Mouse (Mus musculus) fibroblast of lung, adult 2 months (primary cell): ENCODE data around the gene Gm5142.

Experiments
- DNase-seq: peaks from one replicate; pipeline ENCODE4 v3.0.0-alpha.2; 2011; ENCODE audit warnings: low read depth

The Gm5142 gene

DNA sequence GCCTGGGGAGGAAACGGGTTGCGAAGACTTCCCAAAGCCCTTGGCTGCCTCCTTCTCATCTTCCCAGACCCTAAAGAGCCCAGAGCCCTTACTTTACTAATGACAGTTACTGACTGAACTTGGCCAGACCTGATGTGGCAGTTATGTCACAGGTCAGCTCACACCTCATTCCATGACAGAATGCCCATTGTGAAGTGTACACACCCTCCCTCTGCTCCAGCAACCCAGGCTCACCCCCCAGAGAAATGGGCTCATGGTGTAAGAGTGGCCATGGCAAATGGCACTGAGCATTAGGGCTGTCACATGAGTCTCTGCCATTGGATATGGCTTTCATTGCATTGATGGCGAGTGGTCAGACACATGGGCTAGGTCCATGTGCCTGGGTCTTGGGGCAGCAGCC is at the start of gene Gm5142:
Gm5142 (minus strand) TSS at position 101 of the 400 bp plus-strand sequence.
- DNase-seq = no peak

DNA sequence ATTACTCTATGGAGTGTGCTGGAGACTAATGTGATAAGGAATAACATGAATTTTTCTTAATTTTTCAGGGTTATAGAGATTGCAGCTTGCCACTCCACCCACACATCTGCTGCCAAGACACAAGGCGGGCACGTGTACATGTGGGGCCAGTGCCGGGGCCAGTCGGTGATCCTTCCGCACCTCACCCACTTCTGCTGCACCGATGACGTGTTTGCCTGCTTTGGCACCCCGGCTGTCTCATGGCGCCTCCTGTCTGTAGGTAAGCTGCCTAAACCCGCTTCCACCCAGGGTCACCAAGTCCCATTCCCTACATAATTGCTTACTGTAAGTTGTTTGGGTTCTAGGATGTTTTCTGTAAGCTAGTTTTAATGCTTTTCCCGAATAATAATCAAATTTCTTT is 47.7 kb upstream of the Gm5142 start:
- no peak for DNase-seq

DNA sequence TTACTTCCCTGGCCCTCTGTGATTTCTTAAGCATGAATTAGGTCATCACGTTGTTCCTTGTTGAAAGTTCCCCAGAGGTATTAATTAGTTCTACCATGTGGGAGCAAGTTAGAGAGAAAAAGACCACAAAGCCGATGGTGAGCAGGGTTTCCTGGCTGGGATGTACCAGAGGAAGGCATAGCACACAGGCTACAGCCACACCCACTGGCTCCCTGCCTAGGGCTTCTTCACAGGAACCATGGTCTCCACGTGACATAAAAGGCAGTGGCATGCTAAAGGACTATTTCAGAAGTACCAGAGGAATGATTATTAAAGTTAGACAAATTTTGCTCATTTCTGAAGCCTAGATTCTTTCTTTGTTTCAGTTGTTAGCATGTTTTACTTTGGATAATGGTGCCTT is 40.7 kb upstream of the Gm5142 start:
- no peak for DNase-seq

DNA sequence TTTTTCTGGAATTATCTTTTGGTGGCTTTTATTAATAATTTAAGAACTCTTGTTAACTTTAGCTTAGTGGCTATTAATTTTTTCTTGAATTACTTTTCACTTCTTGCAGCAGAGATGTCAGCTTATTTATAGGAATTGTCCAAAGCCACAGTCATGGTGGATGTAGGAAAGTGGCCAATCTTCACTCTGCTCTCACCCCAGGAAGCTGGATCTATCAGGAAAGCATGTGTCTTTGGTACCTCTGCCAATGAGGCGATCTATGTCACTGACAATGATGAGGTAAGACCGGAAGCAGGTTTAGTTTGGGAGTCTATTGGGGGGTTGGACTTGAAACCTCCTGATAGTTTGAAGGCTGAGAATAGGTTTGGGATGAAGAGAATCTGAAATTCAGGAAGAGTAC is 31.3 kb upstream of the Gm5142 start:
- DNase-seq = no peak

DNA sequence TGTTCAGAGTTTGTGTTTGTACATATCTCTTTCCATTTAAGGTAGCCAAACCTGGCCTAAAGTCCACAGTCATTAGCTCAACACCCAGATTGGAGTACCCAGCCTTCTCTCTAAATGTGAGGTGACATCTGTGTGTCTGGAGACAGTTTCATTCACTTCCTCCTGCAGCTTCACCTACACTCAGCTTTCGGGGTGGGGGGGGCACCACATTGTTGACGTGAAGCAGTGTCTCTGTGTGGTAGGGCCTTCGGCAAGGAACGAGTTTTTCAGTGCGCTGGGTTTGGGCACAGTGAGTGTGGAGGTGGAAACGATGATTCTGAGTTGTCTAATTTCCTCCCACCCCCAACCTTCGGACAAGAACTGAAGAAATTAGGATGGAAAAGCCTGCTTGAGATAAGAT is 30.5 kb upstream of the Gm5142 start:
- no peak for DNase-seq

DNA sequence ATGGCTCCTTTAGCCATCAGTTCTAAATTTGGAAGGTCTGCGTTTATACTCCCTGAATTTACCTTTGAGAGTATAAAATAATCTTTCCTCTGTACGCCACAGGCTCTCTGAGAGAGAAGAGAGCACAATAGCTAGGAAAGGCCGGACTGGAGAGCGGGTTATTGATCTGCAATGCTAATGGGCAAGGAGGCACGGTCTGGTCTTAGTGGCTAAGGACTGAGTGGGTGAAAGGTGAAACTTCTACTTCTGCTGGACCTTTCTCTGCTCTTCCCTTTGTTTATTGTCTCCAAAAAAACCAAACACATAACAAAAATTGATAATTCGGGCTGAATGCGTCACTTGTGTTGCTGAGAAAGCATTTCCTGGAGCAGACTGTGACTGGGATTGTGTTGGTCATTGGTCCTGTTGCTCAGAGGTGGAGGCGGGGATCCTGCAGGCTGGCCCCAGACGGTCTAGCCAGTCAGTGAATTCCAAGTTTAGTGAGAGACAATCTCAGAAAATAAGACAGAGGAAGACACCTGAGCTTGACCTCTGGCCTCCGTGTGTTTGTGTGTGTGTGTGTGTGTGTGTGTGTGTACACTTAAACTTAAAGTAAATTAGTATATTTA is 27.5 kb upstream of the Gm5142 start:
- DNase-seq = no peak

DNA sequence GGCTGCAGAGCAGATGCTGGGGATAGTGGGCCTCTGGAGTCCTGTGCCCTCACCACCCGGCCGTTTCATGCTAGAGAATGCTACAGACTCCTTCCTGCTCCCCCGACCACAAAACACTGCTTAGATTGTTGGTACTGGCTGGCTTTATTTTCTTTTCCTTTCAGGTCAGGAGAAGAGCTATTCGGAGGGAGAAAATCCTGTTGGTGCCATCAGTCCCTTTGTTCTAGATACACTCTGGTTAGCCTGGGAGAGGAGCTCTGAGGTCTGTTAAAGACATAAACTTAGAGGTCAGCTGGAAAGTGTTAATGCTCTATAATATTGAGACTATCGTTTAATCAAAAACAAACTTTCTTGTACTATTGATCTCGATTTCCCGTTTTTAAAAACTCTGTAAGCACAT is 26.9 kb upstream of the Gm5142 start:
- no peak for DNase-seq

DNA sequence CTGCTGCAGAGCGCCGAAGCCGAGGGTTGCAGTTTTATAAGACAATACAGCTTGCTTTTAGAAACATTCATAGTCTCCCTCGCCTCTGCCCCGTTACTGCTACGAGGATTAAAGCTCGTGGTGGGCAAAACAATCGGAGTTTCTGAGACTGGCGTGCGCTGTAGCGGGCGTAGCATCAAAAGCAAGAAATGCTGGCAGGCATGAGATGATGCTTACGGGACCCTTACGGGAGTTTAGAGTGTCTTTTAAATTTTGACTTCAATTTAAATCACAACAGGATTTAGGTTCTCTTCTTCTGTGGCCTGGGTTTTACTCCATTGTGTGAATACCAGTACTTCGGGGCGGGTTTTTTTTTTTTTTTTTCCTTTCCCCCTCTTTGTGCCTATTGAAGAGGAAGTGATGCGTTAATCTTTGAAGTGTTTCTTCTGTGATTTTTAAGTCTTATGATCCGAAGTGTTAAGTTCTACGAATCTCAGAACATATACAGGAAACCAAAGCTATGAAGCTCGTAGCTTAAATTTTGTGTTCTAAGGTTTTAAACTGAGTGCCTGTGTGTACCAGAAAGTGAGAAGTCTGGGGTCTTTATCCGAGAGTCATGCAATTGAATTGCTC is 23.2 kb upstream of the Gm5142 start:
- DNase-seq = no peak

DNA sequence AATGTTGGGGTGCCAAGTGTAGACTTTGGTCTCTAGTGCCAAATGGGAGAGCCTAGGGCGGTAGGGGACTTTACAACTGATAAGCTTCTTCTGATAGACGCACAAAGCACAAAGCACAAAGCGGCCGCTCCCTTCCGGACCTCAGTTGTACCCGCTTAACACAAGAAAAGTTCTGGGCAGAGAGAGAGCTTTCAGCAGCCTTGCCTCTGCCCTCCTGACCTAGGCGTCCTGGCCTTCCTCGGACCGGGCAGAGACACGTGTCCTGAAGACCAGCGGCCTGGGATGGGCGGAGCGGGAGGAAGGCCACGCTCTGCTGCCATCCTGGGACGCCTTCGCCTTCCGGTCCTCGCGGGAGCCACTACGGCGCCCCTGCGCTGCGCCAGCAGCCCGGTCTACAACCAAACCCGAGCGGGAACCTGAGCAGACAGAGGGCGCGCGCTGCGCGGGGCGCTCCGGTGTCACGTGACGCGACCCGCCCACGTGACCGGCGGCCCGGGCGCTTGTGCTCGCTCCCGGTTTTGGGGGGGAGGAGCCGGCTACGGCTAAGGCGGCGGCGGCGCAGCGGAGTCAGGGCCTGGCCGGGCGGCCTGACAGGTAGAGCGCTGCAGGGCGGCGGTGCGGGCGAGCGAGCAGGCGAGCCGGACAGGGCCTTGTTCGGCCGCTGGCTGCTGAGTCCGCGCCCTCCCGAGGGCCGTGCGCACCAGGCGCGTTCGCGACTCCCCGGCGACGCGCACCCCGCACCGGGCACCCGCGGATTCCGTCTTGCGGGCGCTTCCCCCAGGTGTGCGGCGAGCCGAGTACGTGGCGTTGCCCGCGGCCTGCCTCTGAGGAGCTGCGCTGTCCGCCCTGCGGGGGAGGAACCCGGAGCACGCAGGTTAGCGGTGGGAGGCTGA is 22.4 kb upstream of the Gm5142 start, which contains the start of gene Rcbtb1:
Rcbtb1 (plus strand) TSS at position 499 of the 893 bp plus-strand sequence.
- peak; percentile 75 for DNase-seq

DNA sequence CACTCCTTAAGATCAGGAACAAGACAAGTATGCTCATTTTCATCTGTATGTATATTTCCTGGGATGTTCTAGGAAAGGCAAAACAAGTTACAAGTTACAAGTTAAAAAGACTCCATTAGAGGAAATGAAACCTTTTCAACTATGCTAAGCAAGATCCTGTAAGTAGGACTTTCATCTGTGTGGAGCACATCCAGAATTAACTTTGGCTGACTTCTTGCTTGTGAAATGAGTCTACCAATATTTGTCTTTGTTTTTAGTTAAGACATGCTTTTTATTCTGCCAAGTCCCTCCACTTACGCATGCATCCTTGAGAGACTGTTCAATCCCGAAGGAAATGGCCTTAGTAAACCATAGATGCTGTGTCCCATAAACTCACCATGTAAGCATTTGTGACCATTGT is 7.6 kb upstream of the Gm5142 start:
- DNase-seq = no peak

DNA sequence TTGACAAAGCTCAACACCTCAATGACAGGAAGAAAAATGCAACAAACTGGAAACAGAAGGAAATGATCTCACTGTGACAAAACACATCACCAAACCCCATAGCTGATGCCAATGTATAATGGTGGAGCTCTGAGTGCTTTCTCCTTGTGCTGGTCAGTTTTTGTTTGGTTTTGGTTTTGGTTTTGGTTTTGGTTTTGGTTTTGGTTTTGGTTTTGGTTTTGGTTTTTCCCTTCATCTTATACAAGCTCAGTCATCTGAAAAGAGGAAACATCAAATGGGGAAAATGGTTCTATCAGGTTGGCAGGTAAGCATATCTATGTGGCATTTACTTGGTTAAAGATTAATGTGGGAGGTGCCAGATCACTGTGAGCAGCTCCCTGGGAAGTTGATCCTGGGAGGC is 7.0 kb upstream of the Gm5142 start:
- no peak for DNase-seq

DNA sequence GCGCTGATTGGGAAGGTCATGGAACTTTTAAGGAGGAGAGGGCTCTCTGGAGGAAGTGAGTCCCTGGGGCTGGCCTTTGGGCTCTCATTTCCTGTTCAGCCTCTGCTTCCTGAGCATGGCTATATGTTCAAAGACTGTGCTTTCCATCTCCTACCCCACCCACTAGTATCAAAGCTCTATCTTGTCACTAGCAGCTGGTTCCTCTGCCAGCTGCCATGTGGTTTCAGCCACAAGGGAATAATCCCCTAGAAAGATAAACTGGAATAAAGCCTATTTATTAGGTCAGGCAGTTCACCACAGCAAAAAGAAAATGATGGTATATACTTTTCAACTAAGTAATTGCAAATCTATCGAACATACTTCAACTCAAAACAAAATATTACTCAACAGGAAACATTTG is 4.2 kb upstream of the Gm5142 start:
- no peak for DNase-seq

DNA sequence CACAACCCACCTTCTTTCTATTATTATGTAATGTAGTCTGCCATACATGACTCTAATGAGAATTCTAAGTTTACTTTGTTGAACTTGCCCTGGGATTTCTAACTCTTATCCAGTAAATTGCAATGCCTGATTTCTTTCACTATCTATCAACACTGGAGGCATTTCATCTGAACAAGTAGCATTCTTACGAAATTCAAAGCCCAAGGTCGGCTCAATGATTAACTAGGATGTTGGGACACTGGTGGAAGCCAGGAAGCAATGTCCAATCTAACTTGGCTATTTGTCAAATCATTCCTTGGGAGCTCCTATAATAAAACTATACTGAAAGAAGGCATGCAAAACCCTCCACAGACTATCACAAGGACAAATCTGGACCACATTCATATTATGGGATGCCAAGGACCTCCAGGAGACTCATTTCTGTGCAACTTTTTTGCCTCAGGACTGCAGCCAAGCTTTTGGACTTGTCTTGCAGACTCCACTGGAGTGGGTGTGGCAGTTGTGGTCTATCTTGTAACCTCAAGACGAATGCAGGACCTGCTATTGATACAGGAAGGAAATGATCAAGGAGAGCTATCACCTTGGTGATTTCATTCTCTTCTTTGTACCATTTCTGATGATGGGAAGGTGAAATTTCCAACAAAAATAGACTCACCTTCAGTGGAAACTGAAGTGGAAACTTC is 21.4 kb downstream of the Gm5142 start:
- no peak for DNase-seq

DNA sequence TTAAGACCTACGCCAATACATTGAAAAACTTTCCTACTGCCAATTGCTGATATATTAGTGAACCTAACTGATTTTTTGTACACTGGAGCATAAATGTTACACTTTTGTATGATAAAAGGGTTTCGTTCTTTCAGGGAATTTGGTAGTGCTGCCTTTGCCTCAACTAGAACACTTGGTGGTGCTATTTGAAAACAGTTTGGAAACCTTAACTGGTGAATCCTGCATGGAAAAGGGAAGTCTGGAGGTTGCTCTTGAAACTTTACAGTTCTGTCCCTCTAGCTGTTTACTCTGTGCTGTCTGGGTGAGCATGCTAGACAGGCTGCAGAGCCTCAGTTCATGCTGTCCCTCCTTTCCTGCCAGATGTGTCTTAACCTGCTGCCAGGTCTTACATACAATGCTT is 23.0 kb downstream of the Gm5142 start:
- DNase-seq = no peak

DNA sequence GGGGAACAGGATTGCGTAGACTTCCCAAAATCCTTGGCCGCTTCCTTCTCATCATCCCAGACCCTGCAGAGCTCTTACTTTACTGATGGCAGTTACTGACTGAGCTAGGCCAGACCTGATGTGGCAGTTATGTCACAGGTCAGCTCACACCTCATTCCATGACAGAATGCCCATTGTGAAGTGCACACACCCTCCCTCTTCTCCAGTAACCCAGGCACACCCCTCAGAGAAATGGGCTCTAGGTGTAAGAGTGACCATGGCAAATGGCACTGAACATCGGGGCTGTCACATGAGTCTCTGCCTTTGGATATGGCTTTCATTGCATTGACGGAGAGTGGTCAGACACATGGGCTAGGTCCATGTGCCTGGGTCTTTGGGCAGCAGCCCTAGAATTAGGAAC is 35.8 kb downstream of the Gm5142 start, which contains the start of gene 1700129C05Rik:
1700129C05Rik (minus strand) TSS at position 101 of the 400 bp plus-strand sequence.
- no peak for DNase-seq

DNA sequence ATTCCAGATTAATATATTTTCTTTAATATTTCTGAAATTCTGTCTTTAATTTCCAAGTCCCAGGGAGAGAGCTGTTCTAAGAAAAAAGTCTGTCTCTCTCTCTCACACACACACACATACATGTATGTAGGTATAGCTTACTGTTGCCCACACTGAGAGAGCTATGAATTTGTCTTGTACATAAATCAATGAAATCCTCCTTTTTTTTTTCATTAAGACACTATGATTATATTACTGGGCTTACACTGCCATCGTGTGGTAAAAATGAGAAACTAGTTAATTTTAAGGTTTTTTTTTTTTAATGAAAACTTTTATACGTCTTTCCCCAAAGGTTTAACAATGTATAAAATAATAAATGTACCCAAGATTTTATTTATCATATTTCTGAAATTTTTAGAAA is 64.3 kb downstream of the Gm5142 start:
- DNase-seq = peak; percentile 7
